Mouse (Mus musculus) lung, adult 2 months (tissue): Measurements from ENCODE around the gene Foxd1.

Experiments used
- CTCF ChIP-seq: fragments of 200-500 bp; IDR thresholded peaks from 2 replicates; pipeline ENCODE4 v1.5.1; 2011; ENCODE audit warnings: mild to moderate bottlenecking, low read length, control low read depth; ENCODE audit not compliant: insufficient read depth
- POLR2A ChIP-seq: fragments of 200-500 bp; IDR thresholded peaks from 2 replicates; pipeline ENCODE4 v1.6.1; 2011; ENCODE audit warnings: low read depth, mild to moderate bottlenecking, control low read depth, low read length, borderline replicate concordance; ENCODE audit errors: extremely low read depth

GRCm38 (mm10) chr13:98336205-98336604, 17.8 kb upstream of the Foxd1 start:
- TF ChIP-seq CTCF (no peak), POLR2A (no peak)
